Mouse (Mus musculus) lung, postnatal 10 days (tissue): ENCODE data around the gene Gm16223.

ENCODE experiments used
- DNase-seq: peaks from one replicate; pipeline ENCODE4 v3.0.0; 2021

Gene Gm16223

GRCm38 (mm10) chr5:42067476-42068187 lies at the start of gene Gm16223:
Gene Gm16223, plus strand, starts transcription at chr5:42067960.
- no peak for DNase-seq

- no peak for DNase-seq
Observed at GRCm38 (mm10) chr5:42022029-42022428, 45.7 kb upstream of the Gm16223 start.

GRCm38 (mm10) chr5:42023521-42023920 lies 44.2 kb upstream of the Gm16223 start:
- no peak for DNase-seq

GRCm38 (mm10) chr5:42036388-42037082 lies 31.2 kb upstream of the Gm16223 start:
- no peak for DNase-seq

- DNase-seq: no peak
Observed at GRCm38 (mm10) chr5:42054636-42055035, 13.1 kb upstream of the Gm16223 start.

GRCm38 (mm10) chr5:42055151-42055550 lies 12.6 kb upstream of the Gm16223 start:
- no peak for DNase-seq

- no peak for DNase-seq
Observed at GRCm38 (mm10) chr5:42065090-42065489, 2.7 kb upstream of the Gm16223 start.

GRCm38 (mm10) chr5:42067075-42067474 lies 685 bp upstream of the Gm16223 start:
- no peak for DNase-seq

- DNase-seq: no peak
Observed at GRCm38 (mm10) chr5:42068188-42068579, 424 bp downstream of the Gm16223 start.

- no peak for DNase-seq
Observed at GRCm38 (mm10) chr5:42116586-42117346, 49.0 kb downstream of the Gm16223 start.

- DNase-seq: no peak
Observed at GRCm38 (mm10) chr5:42125562-42125961, 57.8 kb downstream of the Gm16223 start.

GRCm38 (mm10) chr5:42155626-42156025 lies 87.9 kb downstream of the Gm16223 start:
- DNase-seq: no peak

GRCm38 (mm10) chr5:42164731-42165130 lies 97.0 kb downstream of the Gm16223 start:
- DNase-seq: no peak

GRCm38 (mm10) chr5:42166311-42166710 lies 98.6 kb downstream of the Gm16223 start:
- no peak for DNase-seq

- no peak for DNase-seq
Observed at GRCm38 (mm10) chr5:42168071-42168470, 100.3 kb downstream of the Gm16223 start.

- DNase-seq: no peak
Observed at GRCm38 (mm10) chr5:42168785-42169184, 101.0 kb downstream of the Gm16223 start.

- DNase-seq: no peak
Observed at GRCm38 (mm10) chr5:42174109-42174508, 106.3 kb downstream of the Gm16223 start.

GRCm38 (mm10) chr5:42175424-42175823 lies 107.7 kb downstream of the Gm16223 start:
- no peak for DNase-seq

- DNase-seq: no peak
Observed at GRCm38 (mm10) chr5:42198493-42198892, 130.7 kb downstream of the Gm16223 start.

- no peak for DNase-seq
Observed at GRCm38 (mm10) chr5:42207456-42208122, 139.8 kb downstream of the Gm16223 start.

- DNase-seq: no peak
Observed at GRCm38 (mm10) chr5:42211554-42212338, 144.0 kb downstream of the Gm16223 start.

GRCm38 (mm10) chr5:42212353-42212752 lies 144.6 kb downstream of the Gm16223 start:
- no peak for DNase-seq
